Mouse (Mus musculus): ENCODE results near the gene Notum. TPM values are rescaled to one million over a fixed set of nuclear protein-coding genes. Genes with fewer than 3 reads are reported as not detected.

Notum gene
- polyA plus RNA-seq (2017; shearing (Covaris generic)) = not detected

GRCm38 (mm10) chr11:120661076-120661460 lies at the start of gene Notum:
Notum (minus strand) TSS chr11:120661175.

GRCm38 (mm10) chr11:120672687-120673593 lies 12.0 kb upstream of the Notum start, which contains the start of gene Aspscr1:
Aspscr1 (plus strand) TSS chr11:120672973.

GRCm38 (mm10) chr11:120648001-120648476 lies 12.9 kb downstream of the Notum start, which contains the start of gene Myadml2:
Myadml2 (minus strand) TSS chr11:120648158.

GRCm38 (mm10) chr11:120643601-120643987 lies 17.4 kb downstream of the Notum start, which contains the start of gene Pycr1:
Pycr1 (minus strand) TSS chr11:120643769.

GRCm38 (mm10) chr11:120633520-120634343 lies 27.2 kb downstream of the Notum start, which contains the start of gene Mafg:
Mafg (minus strand) TSS chr11:120633600.

GRCm38 (mm10) chr11:120625152-120625775 lies 35.7 kb downstream of the Notum start, which contains the start of gene Sirt7:
Sirt7 (minus strand) TSS chr11:120625240.

GRCm38 (mm10) chr11:120617519-120618112 lies 43.4 kb downstream of the Notum start, which contains the start of gene Pcyt2:
Pcyt2 (minus strand) TSS chr11:120617936.

GRCm38 (mm10) chr11:120608241-120609034 lies 52.5 kb downstream of the Notum start, which contains the start of gene Npb:
Npb (plus strand) TSS chr11:120608477.

Other genes starting within 250 kb of the Notum start
- gene Nploc4, start 223.5 kb downstream of the Notum start, polyA plus RNA-seq (2017; shearing (Covaris generic)) = 56.3 TPM
- not detected for gene Tspan10, start 218.5 kb downstream of the Notum start, polyA plus RNA-seq (2017; shearing (Covaris generic))
- gene Pde6g, start 207.7 kb downstream of the Notum start, polyA plus RNA-seq (2017; shearing (Covaris generic)) = 0.19 TPM
- 2.3 TPM for gene Oxld1, start 203.1 kb downstream of the Notum start, polyA plus RNA-seq (2017; shearing (Covaris generic))
- 24.3 TPM for gene Ccdc137, start 203.1 kb downstream of the Notum start, polyA plus RNA-seq (2017; shearing (Covaris generic))
- 11.5 TPM for gene Arl16, start 193.6 kb downstream of the Notum start, polyA plus RNA-seq (2017; shearing (Covaris generic))
- gene Mrpl12, start 176.6 kb downstream of the Notum start, polyA plus RNA-seq (2017; shearing (Covaris generic)) = 43.3 TPM
- gene Slc25a10, start 169.3 kb downstream of the Notum start, polyA plus RNA-seq (2017; shearing (Covaris generic)) = 6.9 TPM
- gene Gcgr, start 130.5 kb downstream of the Notum start, polyA plus RNA-seq (2017; shearing (Covaris generic)) = not detected
- 80.5 TPM for gene Mcrip1, start 111.4 kb downstream of the Notum start, polyA plus RNA-seq (2017; shearing (Covaris generic))
- not detected for gene Ppp1r27, start 110.0 kb downstream of the Notum start, polyA plus RNA-seq (2017; shearing (Covaris generic))
- 187 TPM for gene P4hb, start 87.9 kb downstream of the Notum start, polyA plus RNA-seq (2017; shearing (Covaris generic))
- gene Arhgdia, start 79.6 kb downstream of the Notum start, polyA plus RNA-seq (2017; shearing (Covaris generic)) = 668 TPM
- 272 TPM for gene Alyref, start 62.8 kb downstream of the Notum start, polyA plus RNA-seq (2017; shearing (Covaris generic))
- 79.1 TPM for gene Anapc11, start 62.8 kb downstream of the Notum start, polyA plus RNA-seq (2017; shearing (Covaris generic))
- gene Npb, start 52.7 kb downstream of the Notum start, polyA plus RNA-seq (2017; shearing (Covaris generic)) = not detected
- gene Pcyt2, start 43.2 kb downstream of the Notum start, polyA plus RNA-seq (2017; shearing (Covaris generic)) = 242 TPM
- gene Sirt7, start 35.9 kb downstream of the Notum start, polyA plus RNA-seq (2017; shearing (Covaris generic)) = 190 TPM
- 23.3 TPM for gene Mafg, start 27.6 kb downstream of the Notum start, polyA plus RNA-seq (2017; shearing (Covaris generic))
- 1.1 TPM for gene Pycr1, start 17.4 kb downstream of the Notum start, polyA plus RNA-seq (2017; shearing (Covaris generic))
- gene Myadml2, start 13.0 kb downstream of the Notum start, polyA plus RNA-seq (2017; shearing (Covaris generic)) = not detected
- 141 TPM for gene Aspscr1, start 11.8 kb upstream of the Notum start, polyA plus RNA-seq (2017; shearing (Covaris generic))
- gene Cenpx, start 52.6 kb upstream of the Notum start, polyA plus RNA-seq (2017; shearing (Covaris generic)) = 77.0 TPM
- gene Lrrc45, start 52.8 kb upstream of the Notum start, polyA plus RNA-seq (2017; shearing (Covaris generic)) = 69.5 TPM
- 1.1 TPM for gene Rac3, start 60.3 kb upstream of the Notum start, polyA plus RNA-seq (2017; shearing (Covaris generic))
- gene Dcxr, start 66.1 kb upstream of the Notum start, polyA plus RNA-seq (2017; shearing (Covaris generic)) = 0.66 TPM
- gene Cbr2, start 70.9 kb upstream of the Notum start, polyA plus RNA-seq (2017; shearing (Covaris generic)) = not detected
- gene Hmga1b, start 101.6 kb upstream of the Notum start, polyA plus RNA-seq (2017; shearing (Covaris generic)) = 1.0 TPM
- 32.5 TPM for gene Rfng, start 123.0 kb upstream of the Notum start, polyA plus RNA-seq (2017; shearing (Covaris generic))
- gene Gps1, start 123.1 kb upstream of the Notum start, polyA plus RNA-seq (2017; shearing (Covaris generic)) = 115 TPM
- gene Dus1l, start 135.2 kb upstream of the Notum start, polyA plus RNA-seq (2017; shearing (Covaris generic)) = 58.8 TPM
- 55.3 TPM for gene Fasn, start 163.4 kb upstream of the Notum start, polyA plus RNA-seq (2017; shearing (Covaris generic))